Mouse (Mus musculus) ovary, postnatal 14 days (tissue): ENCODE results near the gene 0610009B22Rik.
A peak's percentile ranks its signal among the peaks of the same experiment; 100 is the strongest.

ENCODE experiments used
- DNase-seq: peaks from one replicate; pipeline ENCODE4 v3.0.0; 2022; ENCODE audit warnings: low spot score

The 0610009B22Rik gene

GRCm38 (mm10) chr11:51635525-51636322 lies 53.0 kb downstream of the 0610009B22Rik start, which contains the start of gene Rmnd5b:
Gene Rmnd5b, minus strand, starts transcription at chr11:51635896.
- peak; percentile 78 for DNase-seq
